Mouse (Mus musculus) testis, postnatal 10 days (tissue): Measurements from ENCODE around the gene Ccnk.

Experiments used
- DNase-seq: peaks from one replicate; pipeline ENCODE4 v3.0.0; 2021; ENCODE audit warnings: low spot score

Ccnk gene

DNA sequence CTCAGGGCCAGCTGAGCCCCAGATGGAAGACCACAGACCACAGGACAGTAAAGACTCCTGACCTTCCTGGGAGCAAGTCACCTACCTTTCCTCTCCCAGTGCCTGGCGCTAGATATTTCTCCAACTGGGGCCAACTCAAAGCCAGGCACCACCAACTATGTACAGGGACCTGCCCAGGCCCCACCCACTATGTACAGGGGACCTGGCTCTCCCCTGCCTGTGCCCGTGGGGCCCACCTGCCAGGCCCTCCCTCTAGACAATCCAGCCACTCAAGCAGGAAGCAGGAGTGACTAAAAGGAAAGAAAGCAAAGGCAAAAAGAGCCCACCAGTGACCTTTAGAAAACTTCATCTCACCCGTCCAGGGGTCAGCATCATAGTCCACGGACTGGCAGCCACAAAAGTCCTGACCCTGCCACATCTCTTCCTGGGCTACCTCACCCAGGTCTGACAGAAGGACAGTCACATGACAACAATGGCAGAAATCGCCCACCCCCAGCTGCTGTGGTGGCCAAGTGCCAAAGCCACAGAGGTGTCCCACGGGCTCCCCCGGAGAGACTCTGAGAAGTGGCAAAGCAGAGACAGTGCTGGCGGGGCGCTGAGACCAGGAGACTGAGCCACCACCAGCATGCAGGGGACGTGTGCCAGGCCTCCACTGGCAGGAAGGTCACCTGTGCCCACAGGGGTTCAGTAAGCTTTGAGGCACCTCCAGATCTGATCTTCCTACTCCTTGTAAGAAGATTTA is 67.6 kb downstream of the Ccnk start:
- DNase-seq, result no peak

DNA sequence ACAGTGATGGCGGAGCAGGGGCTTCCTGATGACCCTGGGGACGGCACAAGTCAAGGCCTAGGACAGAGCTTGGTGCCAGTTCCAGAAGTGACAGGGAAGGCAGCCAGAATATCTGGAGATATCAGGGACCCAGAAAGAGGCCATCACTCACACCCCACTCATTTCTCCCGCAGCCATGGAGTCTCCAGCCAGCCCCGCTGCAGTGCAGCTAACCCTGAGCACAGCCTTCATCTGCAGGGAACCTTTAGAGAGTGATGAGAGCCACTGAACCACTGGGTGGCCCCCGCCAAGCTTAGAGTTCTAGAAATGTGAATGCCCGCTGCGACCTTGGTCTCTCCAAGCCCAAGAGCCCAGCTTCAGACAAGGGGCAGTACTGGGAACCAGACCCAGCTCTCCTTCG is 69.6 kb downstream of the Ccnk start:
- DNase-seq, result no peak

DNA sequence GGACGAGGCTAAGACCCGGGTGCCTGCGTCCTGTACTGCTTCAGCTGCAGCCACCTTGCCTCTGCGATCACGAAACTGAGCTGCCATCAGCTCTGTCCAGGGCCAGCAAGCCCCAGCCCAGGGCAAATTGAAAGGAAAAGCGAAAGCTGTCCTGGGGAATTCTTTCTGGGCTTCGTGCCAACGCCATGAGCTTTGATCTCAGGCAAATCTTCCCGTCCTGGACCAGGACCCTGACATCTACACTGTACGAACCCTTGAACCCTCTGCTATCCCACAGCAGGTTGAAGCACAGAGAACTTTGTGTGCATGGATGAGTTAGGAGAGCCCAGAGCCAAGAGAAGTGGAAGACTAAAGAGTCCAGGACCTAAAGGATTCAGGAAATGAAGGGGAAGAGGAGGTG is 70.1 kb downstream of the Ccnk start:
- DNase-seq, result peak; percentile 76

DNA sequence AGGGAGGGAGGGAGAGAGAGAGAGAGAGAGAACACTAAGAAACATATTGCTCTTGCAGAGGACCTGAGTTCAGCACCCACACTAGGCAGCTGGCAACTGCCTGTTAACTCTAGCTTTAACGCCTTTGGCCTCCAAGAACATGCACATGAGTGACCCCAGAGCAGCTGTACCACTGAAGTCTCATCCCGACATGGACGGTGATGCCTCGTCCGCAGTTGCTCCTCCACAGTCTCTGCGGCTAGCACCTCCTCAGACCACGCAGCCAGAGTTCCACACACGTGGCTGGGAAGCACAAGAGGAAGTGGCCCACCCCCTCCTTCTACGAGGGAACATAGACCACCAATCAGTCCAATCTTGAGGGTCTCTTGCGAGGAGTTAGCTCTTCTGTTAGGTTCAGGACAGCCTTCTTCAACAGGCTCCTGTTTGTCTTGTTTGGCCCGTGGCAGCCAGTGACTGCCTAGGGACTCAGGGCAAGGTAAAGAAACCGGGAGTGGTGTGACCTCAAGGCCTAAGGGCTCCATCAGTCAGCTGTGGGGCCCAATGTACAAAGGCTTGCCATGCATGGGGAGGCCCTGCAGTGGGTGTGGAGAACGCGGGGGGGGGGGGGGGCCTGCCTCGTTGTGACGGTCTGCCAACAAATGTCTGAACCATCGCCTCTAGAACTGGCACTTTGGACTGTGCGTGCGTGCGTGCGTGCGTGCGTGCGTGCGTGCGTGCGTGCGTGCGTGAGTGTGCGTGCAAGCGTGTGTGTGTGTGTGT is 71.8 kb downstream of the Ccnk start:
- DNase-seq, result no peak

DNA sequence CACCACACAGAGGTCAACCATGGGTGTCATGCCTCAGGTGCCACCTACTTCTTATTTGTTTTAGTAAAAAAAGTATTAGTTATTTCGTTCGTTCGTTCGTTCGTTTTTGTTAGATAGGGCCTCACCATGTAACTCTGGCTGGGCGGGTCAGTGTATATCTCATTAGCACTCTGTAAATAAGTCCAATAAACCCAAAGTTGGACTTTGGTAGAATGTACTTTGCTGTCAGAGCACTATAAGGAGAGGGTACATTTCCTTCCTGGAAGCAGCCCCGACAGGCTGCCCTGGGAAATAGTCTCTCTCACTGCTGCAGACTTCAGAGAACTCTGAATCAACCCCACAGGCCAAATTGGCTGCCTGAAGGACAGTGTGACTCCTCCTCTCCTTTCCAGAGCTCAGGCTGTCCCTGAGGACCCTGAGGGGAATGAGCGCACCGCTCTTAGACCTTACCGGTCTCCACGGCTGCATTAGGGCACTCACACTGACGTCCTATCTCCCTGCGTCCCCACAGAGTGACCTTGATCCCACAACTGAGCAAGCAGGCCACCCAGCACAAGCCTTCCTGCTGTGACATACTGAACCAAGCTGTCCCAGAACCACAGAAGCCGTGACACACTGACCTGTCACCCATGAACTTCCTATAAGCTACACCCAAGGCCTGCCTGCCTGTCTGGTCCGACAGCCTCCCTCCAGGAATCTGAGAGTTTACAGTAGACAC is 72.6 kb downstream of the Ccnk start:
- no peak for DNase-seq
